In the genomic region with DNA sequence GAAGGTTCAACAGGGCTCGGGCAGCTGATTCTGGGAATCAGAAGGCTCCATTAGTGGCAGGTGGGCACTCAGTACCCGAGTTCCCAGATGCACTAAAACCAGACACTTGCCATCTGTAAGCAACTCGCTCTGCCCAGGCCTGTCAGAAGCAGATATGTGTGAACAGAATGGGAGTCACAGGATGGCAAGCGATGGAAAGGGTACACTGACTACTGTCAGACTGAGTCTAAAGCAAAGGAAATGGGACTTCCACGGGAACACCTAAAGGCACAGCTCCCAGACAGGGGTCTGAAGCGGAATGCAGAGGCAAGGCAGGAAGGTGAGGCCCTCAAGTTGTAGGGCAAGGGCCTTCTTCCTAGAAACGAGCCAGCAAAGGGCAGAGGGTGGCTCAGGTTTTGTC, we compare ENCODE assay signal across 15 mouse cellular contexts. TPM values are rescaled to one million over a fixed set of nuclear protein-coding genes. Genes with fewer than 3 reads are reported as not detected.
A peak's percentile ranks its signal among the peaks of the same experiment; 100 is the strongest.
DNase-seq lines count a peak whose midpoint lies in the region; ATAC-seq and TF ChIP-seq lines count a peak whose summit lies in the region.
"Had no signal": no experiment of that assay in that cellular context is flagged by ENCODE, and none has a peak within 500 bp of the region (broad histone marks: within the 10 kb centered on the region; RNA-seq: fewer than 3 reads in every experiment).

No protein-coding gene starts in this region.

- no peaks in the 10 kb centered on the region for H3K9me3 ChIP-seq in heart, embryonic 13.5 days
- H3K9me3 ChIP-seq in kidney, postnatal 0 days (replicated peaks; ENCODE audit: low read length): no peaks in the 10 kb centered on the region
- H3K9me3 ChIP-seq in neural tube, embryonic 13.5 days: no peaks in the 10 kb centered on the region
- no peaks in the 10 kb centered on the region for H3K9me3 ChIP-seq in neural tube, embryonic 15.5 days (replicated peaks)
- no peaks in the 10 kb centered on the region for H3K9me3 ChIP-seq in limb, embryonic 15.5 days
- H3K9me3 ChIP-seq: heart, embryonic 10.5 days; limb, embryonic 12.5 days had no signal

- no peak for ATAC-seq in heart, embryonic 13.5 days (ENCODE audit: extremely low read depth, insufficient number of reproducible peaks, low FRiP score, low TSS enrichment)
- no peak for ATAC-seq in kidney, postnatal 0 days (replicated peaks; ENCODE audit: low FRiP score, low read depth)
- ATAC-seq in neural tube, embryonic 13.5 days (ENCODE audit: low read depth): no peak
- no peak for ATAC-seq in neural tube, embryonic 15.5 days (ENCODE audit: low FRiP score)
- no peak for ATAC-seq in limb, embryonic 15.5 days (ENCODE audit: insufficient number of reproducible peaks, low FRiP score, low TSS enrichment, low read depth)
- ATAC-seq: inflammation-experienced regulatory T-cells, adult 6 months had no signal

- H3K36me3 ChIP-seq in heart, embryonic 13.5 days: peaks cover 31% of the 10 kb centered on the region
- H3K36me3 ChIP-seq in kidney, postnatal 0 days (ENCODE audit: insufficient read depth, low read length): peaks cover 13% of the 10 kb centered on the region; the same call in 1 of the 2 replicates
- H3K36me3 ChIP-seq in neural tube, embryonic 13.5 days: 0 out of 2 replicates have a peak, but pooled peaks cover 8% of the 10 kb centered on the region
- peaks cover 24% of the 10 kb centered on the region; the same call in 1 of the 2 replicates for H3K36me3 ChIP-seq in neural tube, embryonic 15.5 days
- peaks cover 29% of the 10 kb centered on the region for H3K36me3 ChIP-seq in limb, embryonic 15.5 days

- peaks cover 32% of the 10 kb centered on the region for H3K27me3 ChIP-seq in heart, embryonic 13.5 days (replicated peaks)
- H3K27me3 ChIP-seq in kidney, postnatal 0 days (ENCODE audit: insufficient read depth, low read length): no peaks in the 10 kb centered on the region
- H3K27me3 ChIP-seq in neural tube, embryonic 13.5 days: peaks cover 16% of the 10 kb centered on the region
- H3K27me3 ChIP-seq in neural tube, embryonic 15.5 days (replicated peaks): 0 out of 2 replicates have a peak, but pooled peaks cover 7% of the 10 kb centered on the region
- no peaks in the 10 kb centered on the region for H3K27me3 ChIP-seq in limb, embryonic 15.5 days

- WGBS in heart, embryonic 13.5 days: 73% methylated on average over 7 of the region's 7 CpGs
- 77% methylated on average over 7 of the region's 7 CpGs for WGBS in kidney, postnatal 0 days
- 84% methylated on average over 7 of the region's 7 CpGs for WGBS in neural tube, embryonic 13.5 days
- WGBS in neural tube, embryonic 15.5 days: 83% methylated on average over 7 of the region's 7 CpGs
- WGBS in limb, embryonic 15.5 days: 67% methylated on average over 7 of the region's 7 CpGs

- intact Hi-C loops in heart, postnatal 36 days (cut with DNase I): no loop called here

- peak overlapping the region; percentile 34 for H3K27ac ChIP-seq in heart, embryonic 13.5 days (replicated peaks)
- H3K27ac ChIP-seq in kidney, postnatal 0 days: peak overlapping the region; percentile 28; the same call in 1 of the 2 replicates
- H3K27ac ChIP-seq in neural tube, embryonic 13.5 days (replicated peaks): peak overlapping the region; percentile 72; the same call in 1 of the 2 replicates
- no peak overlapping the region for H3K27ac ChIP-seq in neural tube, embryonic 15.5 days (replicated peaks)
- H3K27ac ChIP-seq in limb, embryonic 15.5 days: 0 out of 2 replicates have a peak overlapping the region, but pooled peaks have one; percentile 17
- H3K27ac ChIP-seq: macrophage had no signal

- no peak overlapping the region for H3K9ac ChIP-seq in heart, embryonic 13.5 days
- H3K9ac ChIP-seq in kidney, postnatal 0 days (ENCODE audit: low read depth, low read length): no peak overlapping the region
- H3K9ac ChIP-seq in neural tube, embryonic 13.5 days: no peak overlapping the region
- H3K9ac ChIP-seq in neural tube, embryonic 15.5 days (replicated peaks): no peak overlapping the region
- no peak overlapping the region for H3K9ac ChIP-seq in limb, embryonic 15.5 days
- H3K9ac ChIP-seq: limb, embryonic 12.5 days had no signal

- TF ChIP-seq CTCF in kidney, postnatal 0 days (IDR thresholded peaks at IDR 0.05; ENCODE audit: low read depth): no peak

- peaks cover 46% of the 10 kb centered on the region for H3K4me1 ChIP-seq in heart, embryonic 13.5 days
- H3K4me1 ChIP-seq in kidney, postnatal 0 days (replicated peaks; ENCODE audit: insufficient read depth, low read length): peaks cover 11% of the 10 kb centered on the region; the same call in 1 of the 2 replicates
- peaks cover 53% of the 10 kb centered on the region for H3K4me1 ChIP-seq in neural tube, embryonic 13.5 days (replicated peaks)
- peaks cover 56% of the 10 kb centered on the region for H3K4me1 ChIP-seq in neural tube, embryonic 15.5 days
- H3K4me1 ChIP-seq in limb, embryonic 15.5 days: peaks cover 54% of the 10 kb centered on the region

- H3K4me2 ChIP-seq in heart, embryonic 13.5 days: no peak overlapping the region; the same call in 1 of the 2 replicates
- no peak overlapping the region for H3K4me2 ChIP-seq in kidney, postnatal 0 days (ENCODE audit: low read length)
- H3K4me2 ChIP-seq in neural tube, embryonic 13.5 days: no peak overlapping the region
- H3K4me2 ChIP-seq in neural tube, embryonic 15.5 days: no peak overlapping the region
- no peak overlapping the region for H3K4me2 ChIP-seq in limb, embryonic 15.5 days
- H3K4me2 ChIP-seq: limb, embryonic 12.5 days had no signal

- DNase-seq in heart, postnatal 36 days: no peak
- no peak for DNase-seq in kidney, postnatal 0 days (ENCODE audit: low spot score)
- no peak for DNase-seq in kidney, adult 9 months
- no peak for DNase-seq in layer of hippocampus, adult 9-10 months (ENCODE audit: low spot score)
- DNase-seq: cerebellum, adult 9-11 months; layer of hippocampus, adult 9-11 months; right cerebral cortex, adult 18-20 months had no signal

- H3K4me3 ChIP-seq in heart, embryonic 13.5 days: no peak overlapping the region
- no peak overlapping the region for H3K4me3 ChIP-seq in kidney, postnatal 0 days (replicated peaks; ENCODE audit: low read depth, low read length)
- H3K4me3 ChIP-seq in neural tube, embryonic 13.5 days: no peak overlapping the region
- no peak overlapping the region for H3K4me3 ChIP-seq in neural tube, embryonic 15.5 days (replicated peaks)
- no peak overlapping the region for H3K4me3 ChIP-seq in limb, embryonic 15.5 days
- H3K4me3 ChIP-seq: heart, embryonic 10.5 days; limb, embryonic 12.5 days had no signal

RNA-seq across cellular contexts. Expression of gene N4bp3, which starts 4.4 kb away (rescaled TPM):
- 12.7 and 14.1 TPM in 2 replicates for polyA plus RNA-seq in heart, embryonic 13.5 days (2015; fragmentation: Nextera tagmentation; extraction: Ambion mirVana)
- total RNA-seq in heart, postnatal 36 days (2021): 10 to 100 TPM; 13.4 to 16.3 TPM
- polyA plus RNA-seq in kidney, postnatal 0 days (2015; fragmentation: Nextera tagmentation; extraction: Ambion mirVana): 28.5 and 30.6 TPM in 2 replicates
- polyA plus RNA-seq in neural tube, embryonic 13.5 days (2015; fragmentation: Nextera tagmentation; extraction: Ambion mirVana): 14.1 and 15.2 TPM in 2 replicates
- 30.0 and 31.9 TPM in 2 replicates for polyA plus RNA-seq in neural tube, embryonic 15.5 days (2015; fragmentation: Nextera tagmentation; extraction: Ambion mirVana)
- 35.7 and 44.4 TPM in 2 replicates for polyA plus RNA-seq in limb, embryonic 15.5 days (2015; fragmentation: Nextera tagmentation; extraction: Ambion mirVana)

RNA-seq across cellular contexts. Expression of gene D930048N14Rik, which starts 4.5 kb away (rescaled TPM):
- polyA plus RNA-seq in heart, embryonic 13.5 days (2015; fragmentation: Nextera tagmentation; extraction: Ambion mirVana): 0.86 and 0.94 TPM in 2 replicates
- total RNA-seq in heart, postnatal 36 days (2021): under 1 TPM; 0.33 to 0.62 TPM
- 1.9 and 2.0 TPM in 2 replicates for polyA plus RNA-seq in kidney, postnatal 0 days (2015; fragmentation: Nextera tagmentation; extraction: Ambion mirVana)
- 0.64 and 0.96 TPM in 2 replicates for polyA plus RNA-seq in neural tube, embryonic 13.5 days (2015; fragmentation: Nextera tagmentation; extraction: Ambion mirVana)
- polyA plus RNA-seq in neural tube, embryonic 15.5 days (2015; fragmentation: Nextera tagmentation; extraction: Ambion mirVana): 2.0 and 2.3 TPM in 2 replicates
- 4.2 and 4.9 TPM in 2 replicates for polyA plus RNA-seq in limb, embryonic 15.5 days (2015; fragmentation: Nextera tagmentation; extraction: Ambion mirVana)

RNA-seq across cellular contexts. Expression of gene Rmnd5b, which starts 10.5 kb away (rescaled TPM):
- 31.0 and 33.5 TPM in 2 replicates for polyA plus RNA-seq in heart, embryonic 13.5 days (2015; fragmentation: Nextera tagmentation; extraction: Ambion mirVana)
- 10 to 100 TPM; 14.5 to 16.0 TPM for total RNA-seq in heart, postnatal 36 days (2021)
- polyA plus RNA-seq in kidney, postnatal 0 days (2015; fragmentation: Nextera tagmentation; extraction: Ambion mirVana): 40.8 and 42.5 TPM in 2 replicates
- 71.8 and 74.5 TPM in 2 replicates for polyA plus RNA-seq in neural tube, embryonic 13.5 days (2015; fragmentation: Nextera tagmentation; extraction: Ambion mirVana)
- polyA plus RNA-seq in neural tube, embryonic 15.5 days (2015; fragmentation: Nextera tagmentation; extraction: Ambion mirVana): 79.1 and 79.8 TPM in 2 replicates
- 53.2 and 59.8 TPM in 2 replicates for polyA plus RNA-seq in limb, embryonic 15.5 days (2015; fragmentation: Nextera tagmentation; extraction: Ambion mirVana)

RNA-seq across cellular contexts. Expression of gene Nhp2, which starts 26.7 kb away (rescaled TPM):
- polyA plus RNA-seq in heart, embryonic 13.5 days (2015; fragmentation: Nextera tagmentation; extraction: Ambion mirVana): 101 and 102 TPM in 2 replicates
- 10 to 100 TPM; 20.2 to 25.2 TPM for total RNA-seq in heart, postnatal 36 days (2021)
- polyA plus RNA-seq in kidney, postnatal 0 days (2015; fragmentation: Nextera tagmentation; extraction: Ambion mirVana): 134 and 136 TPM in 2 replicates
- 96.4 and 106 TPM in 2 replicates for polyA plus RNA-seq in neural tube, embryonic 13.5 days (2015; fragmentation: Nextera tagmentation; extraction: Ambion mirVana)
- 96.3 and 117 TPM in 2 replicates for polyA plus RNA-seq in neural tube, embryonic 15.5 days (2015; fragmentation: Nextera tagmentation; extraction: Ambion mirVana)
- polyA plus RNA-seq in limb, embryonic 15.5 days (2015; fragmentation: Nextera tagmentation; extraction: Ambion mirVana): 147 and 149 TPM in 2 replicates

RNA-seq across cellular contexts. Expression of gene Hnrnpab, which starts 39.6 kb away (rescaled TPM):
- polyA plus RNA-seq in heart, embryonic 13.5 days (2015; fragmentation: Nextera tagmentation; extraction: Ambion mirVana): 273 and 282 TPM in 2 replicates
- 100 to 1,000 TPM; 135 to 143 TPM for total RNA-seq in heart, postnatal 36 days (2021)
- polyA plus RNA-seq in kidney, postnatal 0 days (2015; fragmentation: Nextera tagmentation; extraction: Ambion mirVana): 293 and 336 TPM in 2 replicates
- 421 and 434 TPM in 2 replicates for polyA plus RNA-seq in neural tube, embryonic 13.5 days (2015; fragmentation: Nextera tagmentation; extraction: Ambion mirVana)
- polyA plus RNA-seq in neural tube, embryonic 15.5 days (2015; fragmentation: Nextera tagmentation; extraction: Ambion mirVana): 241 and 285 TPM in 2 replicates
- 267 and 339 TPM in 2 replicates for polyA plus RNA-seq in limb, embryonic 15.5 days (2015; fragmentation: Nextera tagmentation; extraction: Ambion mirVana)
